Mouse (Mus musculus): ENCODE measurements around the gene Rab10.
A peak's percentile ranks its signal among the peaks of the same experiment; 100 is the strongest.

Rab10 gene

GRCm38 (mm10) chr12:3236831-3237681 is 72.7 kb downstream of the Rab10 start:
- DNase-seq (ENCODE audit: low read depth, low spot score), result peak; percentile 61

DNA sequence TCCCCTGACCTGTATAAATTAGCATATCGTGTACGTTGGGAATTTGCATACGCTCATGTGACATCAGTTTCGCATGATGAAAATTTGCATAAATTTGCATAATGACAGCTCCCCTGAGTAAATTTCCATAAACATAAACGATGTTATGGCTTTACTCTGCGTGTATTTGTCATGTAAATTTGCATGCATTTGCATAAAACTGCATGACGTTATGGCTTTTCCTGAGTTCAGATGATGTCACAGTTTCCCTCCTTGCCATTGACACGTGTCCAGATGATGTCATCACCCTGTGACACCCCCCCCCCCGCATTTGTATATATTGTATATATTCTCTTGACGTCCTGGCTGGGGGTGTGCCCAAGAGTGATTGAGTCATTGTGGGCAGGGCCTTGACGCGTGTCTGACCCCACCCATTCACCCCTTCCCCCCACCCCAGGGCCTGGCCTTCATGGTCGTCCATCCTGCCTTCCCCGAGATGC is 73.6 kb downstream of the Rab10 start:
- no peak for DNase-seq (ENCODE audit: low read depth, low spot score)

DNA sequence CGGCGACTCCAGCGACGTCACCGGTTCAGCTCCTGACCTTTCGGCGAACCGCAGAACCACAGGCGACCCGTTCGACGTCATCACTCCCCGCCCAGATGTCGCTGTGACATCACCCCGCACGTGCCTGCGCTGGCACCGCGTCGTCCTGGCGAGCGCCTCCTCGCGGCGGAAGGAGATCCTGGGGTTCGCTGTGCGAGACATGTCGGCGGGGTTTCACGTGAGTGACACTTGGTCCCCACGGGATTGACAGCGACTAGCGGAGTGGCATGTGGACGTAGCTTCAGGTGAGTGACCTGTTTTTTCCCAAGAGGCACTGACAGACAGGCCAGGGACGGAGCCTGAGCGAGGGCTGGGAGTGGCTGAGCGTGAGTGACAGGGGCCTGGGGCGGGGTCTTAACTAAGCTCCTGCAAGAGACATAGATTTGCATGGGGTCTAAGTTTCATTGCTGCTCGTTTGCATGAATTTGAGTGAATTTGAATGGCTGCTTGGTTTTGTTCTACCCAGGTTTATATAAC is 74.1 kb downstream of the Rab10 start:
- peak; percentile 99 for DNase-seq (ENCODE audit: low read depth, low spot score)

DNA sequence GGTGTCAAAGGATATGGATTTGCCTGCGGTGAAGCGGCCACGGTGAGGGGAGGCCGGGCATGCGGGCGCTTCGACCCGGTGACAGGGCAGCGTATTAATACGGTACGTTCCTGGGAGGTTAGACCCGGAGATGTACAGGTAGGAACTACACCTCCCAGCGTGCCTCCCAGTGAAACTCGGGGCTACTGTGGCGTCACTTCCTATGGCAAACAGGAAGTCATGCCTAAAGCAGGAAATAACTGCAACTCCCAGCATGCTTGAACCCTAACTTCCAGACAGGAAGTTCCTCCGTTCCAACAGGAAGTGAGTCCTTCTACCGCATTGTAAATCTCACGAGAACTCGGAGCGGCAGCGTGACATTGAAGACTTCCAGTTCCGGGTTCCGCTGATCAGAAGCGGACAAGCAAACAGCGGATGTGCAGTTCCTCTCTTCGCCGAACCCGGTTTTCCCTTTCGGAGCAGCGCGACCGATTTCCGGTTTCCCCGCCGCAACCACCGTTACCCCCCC is 74.6 kb downstream of the Rab10 start:
- DNase-seq (ENCODE audit: low read depth, low spot score), result peak; percentile 96

- peak; percentile 11 for DNase-seq (ENCODE audit: low read depth, low spot score)
These were observed 75.7 kb downstream of the Rab10 start for GRCm38 (mm10) chr12:3234061-3234460.

DNA sequence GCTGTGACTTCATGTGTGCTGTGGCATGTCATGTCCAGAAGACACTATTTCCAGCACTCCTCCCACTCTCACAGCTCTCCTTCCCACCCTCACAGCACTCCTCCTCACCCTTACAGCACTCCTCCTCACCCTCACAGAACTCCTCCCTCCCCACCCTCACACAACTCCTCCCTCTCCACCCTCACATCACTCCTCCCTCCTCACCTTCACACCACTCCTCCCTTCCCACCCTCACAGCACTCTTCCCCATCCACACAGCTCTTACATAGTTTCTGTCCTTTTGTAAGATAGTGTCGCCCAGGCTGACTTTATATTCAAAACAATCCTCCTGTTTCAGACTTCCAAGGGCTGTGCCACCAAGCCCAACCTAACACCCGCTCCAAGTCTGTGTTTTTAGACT is 86.4 kb downstream of the Rab10 start:
- DNase-seq (ENCODE audit: low read depth, low spot score), result no peak

DNA sequence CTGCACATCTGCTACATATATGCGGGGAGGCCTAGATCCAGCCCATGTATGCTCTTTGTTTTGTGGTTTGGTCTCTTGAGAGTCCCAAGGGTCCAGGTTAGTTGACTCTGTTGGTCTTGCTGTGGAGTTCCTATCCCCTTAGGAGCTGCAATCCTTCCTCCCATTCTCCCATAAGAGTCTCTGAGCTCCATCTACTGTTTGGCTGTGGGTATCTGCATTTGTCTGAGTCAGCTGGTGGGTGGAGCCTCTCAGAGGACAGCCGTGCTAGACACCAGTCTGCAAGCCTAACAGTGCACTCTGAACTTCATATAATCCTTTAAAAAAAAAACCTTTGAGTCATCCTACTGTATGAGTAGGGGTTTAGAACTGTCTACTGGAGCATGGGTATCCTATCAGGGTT is 99.6 kb downstream of the Rab10 start:
- no peak for DNase-seq (ENCODE audit: low read depth, low spot score)

DNA sequence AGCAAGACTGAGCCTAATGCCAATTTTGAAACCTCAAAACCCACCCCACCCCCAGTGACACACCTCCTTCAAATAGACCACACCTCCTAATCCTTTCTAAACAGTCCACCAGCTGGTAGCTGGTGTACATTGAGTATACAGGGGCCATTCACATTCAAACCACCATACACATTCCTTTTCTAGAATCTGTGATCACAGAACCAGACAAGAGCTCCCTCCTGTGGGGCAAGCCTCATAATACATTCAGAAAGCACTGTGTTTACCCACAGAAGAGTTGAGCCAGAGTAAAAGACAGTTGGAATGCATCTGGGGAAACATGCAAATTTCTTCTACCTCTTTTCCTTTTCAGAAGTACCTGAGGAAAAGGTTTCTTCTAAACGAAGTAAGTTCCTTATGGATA is 100.6 kb downstream of the Rab10 start:
- DNase-seq (ENCODE audit: low read depth, low spot score), result no peak

Data from CD4-positive, CD25-positive, alpha-beta regulatory T cell, adult 2 months (primary cell).